Mouse (Mus musculus): Measurements from ENCODE around the gene Tmcc1. TPM values are rescaled to one million over a fixed set of nuclear protein-coding genes. Genes with fewer than 3 reads are reported as not detected.

Gene Tmcc1
- polyA plus RNA-seq, 1 experiment from 2014 or later, result 33.2 TPM

DNA sequence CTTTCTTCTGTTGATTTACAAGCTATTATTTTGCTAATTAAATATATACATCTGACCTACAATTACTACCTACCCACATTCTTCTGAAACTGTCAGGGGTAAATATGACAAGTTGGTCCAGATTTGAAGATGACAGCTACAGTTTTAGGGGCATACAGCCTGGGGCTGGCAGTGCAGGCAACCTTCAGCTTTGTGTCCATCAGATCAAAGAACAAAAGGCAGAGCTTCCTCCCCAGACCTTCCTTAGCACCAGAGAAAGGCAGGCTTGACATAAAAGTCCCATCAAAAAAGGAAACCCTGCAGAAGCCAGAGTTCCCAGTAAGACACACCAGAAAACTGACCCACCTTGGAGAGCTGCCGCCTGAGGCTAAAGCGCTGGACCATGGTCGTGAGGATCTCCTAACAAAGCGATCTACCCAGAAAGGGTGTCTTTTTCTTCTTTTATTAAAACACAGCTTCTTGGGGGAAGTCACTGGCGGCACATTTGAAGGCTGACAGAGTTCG, 86.3 kb downstream of the Tmcc1 start:
- 2% methylated on average over 6 of the region's 6 CpGs for WGBS
- ATAC-seq (ENCODE audit: low FRiP score), result peak; percentile 54

DNA sequence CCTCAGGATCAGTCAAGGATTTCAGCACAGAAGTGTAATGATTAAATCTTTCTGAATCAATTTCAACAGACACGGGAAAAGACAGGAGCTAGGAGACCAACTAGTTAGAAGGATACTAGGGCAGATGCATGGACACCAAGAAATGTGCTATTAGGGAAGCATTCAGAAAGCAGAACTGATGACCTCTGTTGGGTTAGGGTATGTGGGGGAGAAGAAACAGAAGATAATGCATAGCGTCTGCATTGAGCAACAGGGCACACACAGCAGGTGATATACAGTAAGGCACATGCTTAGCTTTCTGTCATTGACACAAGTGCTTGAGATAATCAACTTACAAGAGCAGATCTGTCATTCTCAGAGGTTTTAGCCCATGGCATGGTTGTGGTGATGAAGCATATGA, 95.7 kb downstream of the Tmcc1 start:
- H3K9me3 ChIP-seq, result no peaks in the 10 kb centered on the region
- no peak overlapping the region for H3K9ac ChIP-seq
- H3K36me3 ChIP-seq (replicated peaks), result peaks cover 4% of the 10 kb centered on the region
- H3K4me2 ChIP-seq, result no peak overlapping the region
- no peaks in the 10 kb centered on the region for H3K4me1 ChIP-seq
- 96% methylated on average over 2 of the region's 2 CpGs for WGBS
- ATAC-seq (ENCODE audit: low FRiP score), result no peak
- H3K27me3 ChIP-seq, result no peaks in the 10 kb centered on the region
- no peak overlapping the region for H3K27ac ChIP-seq
- H3K4me3 ChIP-seq (replicated peaks), result no peak overlapping the region

More for the DNA sequence above, 86.3 kb downstream of the Tmcc1 start:
- Histone ChIP-seq H3K27me3 (no peaks in the 10 kb centered on the region), H3K9ac (peak overlapping the region; percentile 72), H3K4me1 (peaks cover 30% of the 10 kb centered on the region), H3K36me3 (replicated peaks) (no peaks in the 10 kb centered on the region), H3K9me3 (no peaks in the 10 kb centered on the region), H3K4me2 (peak overlapping the region; percentile 88), H3K4me3 (replicated peaks) (peak overlapping the region; percentile 62), H3K27ac (peak overlapping the region; percentile 88)

DNA sequence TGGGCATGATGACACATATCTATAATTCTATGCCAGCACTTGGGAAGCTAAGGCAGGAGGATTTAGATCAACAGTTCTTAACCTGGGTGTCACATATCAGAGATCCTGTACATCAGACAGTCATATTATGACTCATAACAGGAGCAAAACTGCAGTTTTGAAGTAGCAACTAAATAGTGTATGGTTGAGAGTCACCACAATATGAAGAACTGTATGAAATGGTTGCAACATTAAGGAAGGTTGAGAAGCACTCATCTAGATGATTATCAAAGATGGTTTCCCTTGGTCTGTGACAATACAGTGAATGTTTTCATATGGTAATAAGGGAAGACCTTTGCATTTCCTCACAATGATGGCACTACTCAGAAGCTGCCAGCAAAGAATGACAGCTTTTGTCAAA, 103.9 kb downstream of the Tmcc1 start:
- H3K9me3 ChIP-seq, result no peaks in the 10 kb centered on the region
- no peak overlapping the region for H3K9ac ChIP-seq
- no peak overlapping the region for H3K4me3 ChIP-seq (replicated peaks)
- ATAC-seq (ENCODE audit: low FRiP score), result no peak
- no peak overlapping the region for H3K4me2 ChIP-seq
- H3K4me1 ChIP-seq, result no peaks in the 10 kb centered on the region
- no peak overlapping the region for H3K27ac ChIP-seq
- no peaks in the 10 kb centered on the region for H3K27me3 ChIP-seq
- H3K36me3 ChIP-seq (replicated peaks), result no peaks in the 10 kb centered on the region

DNA sequence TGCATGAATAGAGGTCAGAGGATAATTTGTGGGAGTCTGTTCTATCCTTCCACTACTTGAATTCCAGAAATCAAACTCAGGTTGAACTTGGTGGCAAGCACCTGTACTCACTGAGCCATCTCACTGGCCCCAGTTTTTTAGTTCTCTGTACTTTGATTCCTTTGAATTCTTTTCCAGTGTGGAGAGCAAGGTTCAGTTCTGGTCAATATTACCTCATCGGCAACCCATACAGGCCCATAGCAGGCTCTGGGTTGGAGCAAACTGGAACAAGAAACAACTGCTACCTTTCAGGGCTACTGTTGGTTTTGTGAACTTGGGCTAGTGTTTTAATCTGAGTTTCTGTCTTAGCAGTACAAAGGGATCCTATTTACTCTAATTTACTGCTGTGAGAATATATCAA, 107.2 kb downstream of the Tmcc1 start:
- Histone ChIP-seq H3K4me2 (no peak overlapping the region), H3K36me3 (replicated peaks) (no peaks in the 10 kb centered on the region), H3K4me1 (no peaks in the 10 kb centered on the region), H3K4me3 (replicated peaks) (no peak overlapping the region), H3K27me3 (no peaks in the 10 kb centered on the region), H3K9me3 (no peaks in the 10 kb centered on the region), H3K27ac (no peak overlapping the region), H3K9ac (no peak overlapping the region)
- ATAC-seq (ENCODE audit: low FRiP score), result no peak
- WGBS, result 94% methylated on average over 1 of the region's 1 CpGs

DNA sequence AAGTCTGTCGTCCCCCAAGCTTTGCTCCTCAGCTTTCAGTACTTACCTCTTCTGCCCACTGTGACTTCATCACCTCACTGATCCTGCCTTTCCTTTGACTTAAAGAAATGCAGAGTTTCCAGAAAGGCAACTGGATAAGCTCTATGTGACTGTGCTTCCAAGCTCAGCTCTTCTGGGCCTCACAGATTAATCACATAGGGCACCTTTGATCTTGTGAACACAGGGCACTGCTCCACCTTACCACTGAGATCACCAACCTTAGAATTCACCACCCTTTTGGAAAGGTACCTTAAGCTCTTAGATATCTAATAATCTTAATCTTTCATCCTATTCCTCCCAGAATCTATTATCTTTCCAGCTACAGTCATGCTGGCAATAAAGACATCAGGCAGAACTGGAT, 111.0 kb downstream of the Tmcc1 start:
- WGBS, result 61% methylated on average over 1 of the region's 1 CpGs
- H3K27me3 ChIP-seq, result no peaks in the 10 kb centered on the region
- no peak overlapping the region for H3K4me2 ChIP-seq
- H3K4me1 ChIP-seq, result no peaks in the 10 kb centered on the region
- no peak overlapping the region for H3K4me3 ChIP-seq (replicated peaks)
- no peak for ATAC-seq (ENCODE audit: low FRiP score)
- H3K9ac ChIP-seq, result no peak overlapping the region
- H3K27ac ChIP-seq, result no peak overlapping the region
- no peaks in the 10 kb centered on the region for H3K36me3 ChIP-seq (replicated peaks)
- no peaks in the 10 kb centered on the region for H3K9me3 ChIP-seq

DNA sequence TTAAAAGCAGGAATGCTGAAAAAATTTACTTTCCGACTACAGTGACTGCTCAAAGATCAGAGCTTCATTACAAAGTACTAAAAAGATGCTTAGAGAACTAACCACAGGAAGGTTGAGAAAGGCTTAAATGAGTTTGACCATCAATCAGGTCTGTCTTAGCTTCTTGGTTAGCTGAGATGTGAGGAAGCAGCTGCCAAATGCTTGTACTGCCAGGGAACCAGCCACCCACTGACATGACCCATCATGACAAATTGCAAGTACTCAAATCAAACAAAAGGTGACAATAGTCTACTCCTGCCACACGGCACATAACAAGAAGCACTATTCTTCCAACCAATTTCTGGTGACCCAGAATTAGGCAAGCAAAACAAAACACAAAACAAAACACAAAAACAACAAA, 111.9 kb downstream of the Tmcc1 start:
- ATAC-seq (ENCODE audit: low FRiP score), result no peak
- no peaks in the 10 kb centered on the region for H3K27me3 ChIP-seq
- H3K36me3 ChIP-seq (replicated peaks), result no peaks in the 10 kb centered on the region
- H3K27ac ChIP-seq, result no peak overlapping the region
- 55% methylated on average over 2 of the region's 2 CpGs for WGBS
- H3K9ac ChIP-seq, result no peak overlapping the region
- H3K9me3 ChIP-seq, result no peaks in the 10 kb centered on the region
- no peak overlapping the region for H3K4me3 ChIP-seq (replicated peaks)
- no peak overlapping the region for H3K4me2 ChIP-seq
- no peaks in the 10 kb centered on the region for H3K4me1 ChIP-seq

DNA sequence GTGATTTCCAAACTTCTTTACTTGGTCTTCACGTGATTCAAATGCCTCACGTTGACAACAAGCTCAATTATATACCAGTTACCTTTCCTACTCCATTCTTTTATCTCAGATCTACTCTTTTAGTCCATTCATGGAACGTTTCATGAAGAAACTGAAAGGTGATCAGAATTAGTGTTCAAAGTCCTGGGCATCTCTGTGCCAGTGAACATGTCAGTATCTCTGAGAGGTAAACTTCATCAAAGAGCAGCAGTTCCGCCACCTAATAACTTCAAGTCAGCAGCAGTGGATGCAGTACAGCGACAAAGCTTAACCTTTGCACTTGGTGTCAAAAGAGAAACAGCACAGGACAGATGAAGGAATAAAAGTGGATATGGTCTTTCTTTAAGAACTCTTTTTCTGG, 112.5 kb downstream of the Tmcc1 start:
- Histone ChIP-seq H3K4me1 (no peaks in the 10 kb centered on the region), H3K4me2 (no peak overlapping the region), H3K9ac (no peak overlapping the region), H3K4me3 (replicated peaks) (no peak overlapping the region), H3K27ac (no peak overlapping the region), H3K36me3 (replicated peaks) (no peaks in the 10 kb centered on the region), H3K27me3 (no peaks in the 10 kb centered on the region), H3K9me3 (no peaks in the 10 kb centered on the region)
- WGBS, result 83% methylated on average over 5 of the region's 5 CpGs
- ATAC-seq (ENCODE audit: low FRiP score), result no peak

DNA sequence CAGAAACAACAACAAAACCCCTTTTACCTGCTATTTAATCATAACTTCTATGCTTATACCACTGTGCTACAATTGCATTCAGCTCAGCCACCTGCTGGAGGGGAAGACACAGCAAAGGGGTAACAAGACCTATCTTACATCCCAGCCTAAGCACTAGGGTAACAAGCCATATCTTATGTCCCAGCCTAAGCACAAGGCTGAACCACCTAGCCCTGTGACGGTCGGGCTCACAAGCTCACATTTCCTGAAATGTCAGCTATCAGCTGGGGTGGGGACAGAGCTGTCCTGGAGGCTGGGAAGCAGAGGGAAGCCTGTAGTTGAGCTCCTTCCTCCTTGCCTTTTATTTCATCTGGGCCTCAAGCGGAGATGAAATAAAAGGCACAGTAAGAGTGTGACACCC, 115.7 kb downstream of the Tmcc1 start:
- H3K4me1 ChIP-seq, result peaks cover 6% of the 10 kb centered on the region; the same call in 1 of the 2 replicates
- no peaks in the 10 kb centered on the region for H3K9me3 ChIP-seq
- H3K4me2 ChIP-seq, result no peak overlapping the region
- no peaks in the 10 kb centered on the region for H3K27me3 ChIP-seq
- no peak overlapping the region for H3K4me3 ChIP-seq (replicated peaks)
- H3K9ac ChIP-seq, result no peak overlapping the region
- ATAC-seq (ENCODE audit: low FRiP score), result no peak
- no peak overlapping the region for H3K27ac ChIP-seq
- WGBS, result 76% methylated on average over 3 of the region's 3 CpGs
- H3K36me3 ChIP-seq (replicated peaks), result no peaks in the 10 kb centered on the region

DNA sequence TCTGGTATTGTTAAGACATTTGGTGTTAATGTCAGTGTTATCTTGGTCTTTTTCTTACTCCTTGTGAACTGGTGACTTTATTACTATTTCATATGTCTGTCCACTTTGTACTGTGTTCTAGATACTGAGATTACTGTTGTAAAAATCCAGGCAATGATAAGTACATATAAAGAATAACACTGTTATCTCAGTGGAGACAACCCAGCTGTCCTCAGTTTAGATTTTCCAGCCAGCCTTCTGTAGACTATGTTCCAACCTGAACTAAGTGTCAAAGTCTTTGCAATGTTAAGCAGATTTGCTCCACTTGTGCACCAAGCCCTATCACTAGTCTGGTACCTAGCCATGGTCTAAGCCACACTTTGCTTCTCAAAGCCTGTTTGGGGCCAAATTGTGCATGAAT, 118.4 kb downstream of the Tmcc1 start:
- Histone ChIP-seq H3K4me2 (no peak overlapping the region), H3K4me1 (peaks cover 11% of the 10 kb centered on the region; the same call in 1 of the 2 replicates), H3K9me3 (no peaks in the 10 kb centered on the region), H3K36me3 (replicated peaks) (no peaks in the 10 kb centered on the region), H3K9ac (no peak overlapping the region), H3K4me3 (replicated peaks) (no peak overlapping the region), H3K27me3 (no peaks in the 10 kb centered on the region), H3K27ac (no peak overlapping the region)
- ATAC-seq (ENCODE audit: low FRiP score), result no peak

DNA sequence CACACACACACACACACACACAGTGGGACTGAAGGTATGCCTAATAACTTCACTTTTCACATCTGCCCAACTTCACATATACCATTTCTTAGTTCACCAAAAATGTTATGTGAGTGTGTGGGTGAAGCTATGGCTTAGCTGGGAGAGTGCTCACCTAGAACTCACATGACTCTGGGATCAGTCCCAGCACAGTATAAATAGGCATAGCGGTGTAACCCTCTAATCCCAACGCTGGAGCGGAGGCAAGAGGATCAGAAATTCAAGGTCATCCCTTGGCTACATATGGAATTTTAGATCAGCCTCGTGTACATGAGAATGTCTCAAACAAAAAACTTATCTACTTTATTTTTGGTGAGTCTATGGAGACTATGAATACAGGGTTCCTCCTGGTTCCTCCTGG, 119.7 kb downstream of the Tmcc1 start:
- Histone ChIP-seq H3K36me3 (replicated peaks) (no peaks in the 10 kb centered on the region), H3K9me3 (no peaks in the 10 kb centered on the region)

DNA sequence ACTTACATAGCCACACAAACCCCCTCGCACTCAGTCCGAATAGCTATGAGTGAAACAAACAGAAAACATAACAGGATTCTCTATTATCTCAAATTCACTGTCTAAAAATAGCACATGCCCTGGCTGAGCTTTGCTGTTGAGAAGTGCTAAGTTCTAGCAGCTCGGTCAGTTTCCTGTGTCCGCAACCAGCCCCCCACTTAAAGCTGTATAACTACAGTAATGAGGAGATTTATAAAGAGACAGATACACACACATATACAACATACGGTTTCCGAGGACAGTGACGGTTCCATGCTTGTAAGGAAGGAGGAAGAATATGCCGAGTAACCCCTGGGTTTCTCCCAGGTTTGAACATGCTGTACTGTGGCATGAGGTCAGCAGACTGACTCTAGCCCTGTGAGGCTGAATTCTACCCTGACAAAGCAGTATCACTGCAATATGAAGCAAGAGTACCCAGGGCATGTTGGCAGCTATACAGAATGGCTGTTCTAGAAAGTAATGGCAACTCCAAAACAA, 120.5 kb downstream of the Tmcc1 start:
- Histone ChIP-seq H3K9me3 (no peaks in the 10 kb centered on the region), H3K4me1 (peaks cover 15% of the 10 kb centered on the region; the same call in 1 of the 2 replicates), H3K27me3 (no peaks in the 10 kb centered on the region), H3K27ac (no peak overlapping the region), H3K4me3 (replicated peaks) (no peak overlapping the region), H3K36me3 (replicated peaks) (no peaks in the 10 kb centered on the region), H3K9ac (no peak overlapping the region), H3K4me2 (no peak overlapping the region)
- no peak for ATAC-seq (ENCODE audit: low FRiP score)
- WGBS, result 89% methylated on average over 8 of the region's 8 CpGs

More for the DNA sequence above, 119.7 kb downstream of the Tmcc1 start:
- 92% methylated on average over 4 of the region's 4 CpGs for WGBS
- Histone ChIP-seq H3K4me3 (replicated peaks) (no peak overlapping the region), H3K4me1 (peaks cover 11% of the 10 kb centered on the region; the same call in 1 of the 2 replicates), H3K4me2 (no peak overlapping the region), H3K27ac (no peak overlapping the region), H3K9ac (no peak overlapping the region), H3K27me3 (no peaks in the 10 kb centered on the region)
- ATAC-seq (ENCODE audit: low FRiP score), result no peak

DNA sequence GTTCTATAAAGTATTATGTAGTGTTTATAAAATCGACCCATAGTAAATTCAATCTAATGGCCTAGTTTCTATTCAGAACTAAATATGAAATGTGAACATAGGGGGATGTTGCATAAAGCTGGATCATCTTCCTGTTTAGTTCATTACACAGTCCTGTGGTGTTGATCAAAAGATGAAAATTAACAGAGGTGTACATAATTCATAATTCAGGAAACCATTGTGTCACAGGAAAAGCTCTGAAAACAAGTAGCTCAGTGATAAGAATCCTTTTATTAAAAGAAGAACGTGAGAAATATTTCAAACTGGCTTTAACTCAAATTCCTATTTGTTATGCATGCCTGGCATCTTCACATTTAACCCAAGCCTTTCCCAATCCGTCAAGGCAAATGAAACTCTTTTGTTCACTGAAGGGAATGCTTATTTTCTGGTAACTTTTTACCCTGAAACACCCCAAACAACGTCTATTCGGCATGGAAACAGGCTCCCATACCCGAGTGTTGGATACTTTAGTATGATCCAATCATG, 121.0 kb downstream of the Tmcc1 start:
- Histone ChIP-seq H3K9ac (no peak overlapping the region), H3K4me1 (peaks cover 15% of the 10 kb centered on the region; the same call in 1 of the 2 replicates), H3K4me2 (no peak overlapping the region), H3K36me3 (replicated peaks) (no peaks in the 10 kb centered on the region), H3K27ac (no peak overlapping the region), H3K9me3 (no peaks in the 10 kb centered on the region), H3K27me3 (no peaks in the 10 kb centered on the region), H3K4me3 (replicated peaks) (no peak overlapping the region)
- 65% methylated on average over 6 of the region's 6 CpGs for WGBS
- ATAC-seq (ENCODE audit: low FRiP score), result no peak

DNA sequence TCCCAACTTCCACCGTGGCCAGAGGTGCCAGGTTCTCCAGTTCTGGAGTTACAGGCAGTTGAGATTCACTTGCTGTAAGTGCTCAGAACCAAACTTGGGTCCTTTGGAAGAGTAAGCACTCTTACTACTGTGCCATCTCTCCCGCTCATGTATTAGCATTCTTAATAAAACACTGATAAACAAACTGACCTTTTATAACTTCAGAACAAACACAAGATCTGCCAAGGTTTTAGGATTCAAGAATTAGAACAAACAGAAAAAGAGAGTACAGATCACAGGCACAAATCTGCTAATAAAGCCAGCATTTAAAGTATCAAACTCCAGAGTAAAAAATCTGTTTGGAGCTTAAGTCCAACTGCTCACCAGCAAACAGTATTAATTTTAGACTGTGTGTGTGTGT, 121.5 kb downstream of the Tmcc1 start:
- H3K4me2 ChIP-seq, result no peak overlapping the region
- no peak overlapping the region for H3K4me3 ChIP-seq (replicated peaks)
- no peaks in the 10 kb centered on the region for H3K27me3 ChIP-seq
- H3K9me3 ChIP-seq, result no peaks in the 10 kb centered on the region
- peaks cover 15% of the 10 kb centered on the region; the same call in 1 of the 2 replicates for H3K4me1 ChIP-seq
- H3K36me3 ChIP-seq (replicated peaks), result no peaks in the 10 kb centered on the region
- 96% methylated on average over 2 of the region's 2 CpGs for WGBS
- no peak overlapping the region for H3K27ac ChIP-seq
- H3K9ac ChIP-seq, result no peak overlapping the region
- ATAC-seq (ENCODE audit: low FRiP score), result no peak
